Mouse (Mus musculus): Measurements from ENCODE around the gene M1ap.

- TF ChIP-seq SMC3 (IDR thresholded peaks at IDR 0.05; ENCODE audit: low read depth, low read length) (no peak), NELFE (IDR thresholded peaks at IDR 0.05; ENCODE audit: low read depth, low read length) (no peak), TCF12 (IDR thresholded peaks at IDR 0.05; ENCODE audit: low read depth, low read length) (no peak), CTCF (IDR thresholded peaks at IDR 0.05 in 2 of 3, conservative IDR thresholded peaks at IDR 0.05 in 1 of 3; ENCODE audit: control insufficient read depth in 1 of 3, insufficient read depth in 1 of 3, low read depth in 2 of 3, low read length in 3 of 3, poor library complexity in 1 of 3, severe bottlenecking in 1 of 3) (no peak), POLR2A (IDR thresholded peaks at IDR 0.05; ENCODE audit: control insufficient read depth in 1 of 2, insufficient read depth in 1 of 2, low read depth in 1 of 2, low read length in 2 of 2, poor library complexity in 1 of 2) (no peak), USF1 (IDR thresholded peaks at IDR 0.05; ENCODE audit: low read depth, low read length) (no peak), CHD2 (IDR thresholded peaks at IDR 0.05; ENCODE audit: low read length) (no peak), TBP (IDR thresholded peaks at IDR 0.05; ENCODE audit: low read depth, low read length) (no peak), ZC3H11A (IDR thresholded peaks at IDR 0.05; ENCODE audit: low read depth, low read length) (no peak), RAD21 (IDR thresholded peaks at IDR 0.05; ENCODE audit: low read depth, low read length) (no peak), MYB (IDR thresholded peaks at IDR 0.05; ENCODE audit: low read depth, low read length) (no peak), EP300 (IDR thresholded peaks at IDR 0.05; ENCODE audit: low read depth in 1 of 2, low read length in 2 of 2) (no peak)
Measured at GRCm38 (mm10) chr6:83006114-83006513, 59.4 kb downstream of the M1ap start.

Measured in MEL (cell line).